In the genomic region with DNA sequence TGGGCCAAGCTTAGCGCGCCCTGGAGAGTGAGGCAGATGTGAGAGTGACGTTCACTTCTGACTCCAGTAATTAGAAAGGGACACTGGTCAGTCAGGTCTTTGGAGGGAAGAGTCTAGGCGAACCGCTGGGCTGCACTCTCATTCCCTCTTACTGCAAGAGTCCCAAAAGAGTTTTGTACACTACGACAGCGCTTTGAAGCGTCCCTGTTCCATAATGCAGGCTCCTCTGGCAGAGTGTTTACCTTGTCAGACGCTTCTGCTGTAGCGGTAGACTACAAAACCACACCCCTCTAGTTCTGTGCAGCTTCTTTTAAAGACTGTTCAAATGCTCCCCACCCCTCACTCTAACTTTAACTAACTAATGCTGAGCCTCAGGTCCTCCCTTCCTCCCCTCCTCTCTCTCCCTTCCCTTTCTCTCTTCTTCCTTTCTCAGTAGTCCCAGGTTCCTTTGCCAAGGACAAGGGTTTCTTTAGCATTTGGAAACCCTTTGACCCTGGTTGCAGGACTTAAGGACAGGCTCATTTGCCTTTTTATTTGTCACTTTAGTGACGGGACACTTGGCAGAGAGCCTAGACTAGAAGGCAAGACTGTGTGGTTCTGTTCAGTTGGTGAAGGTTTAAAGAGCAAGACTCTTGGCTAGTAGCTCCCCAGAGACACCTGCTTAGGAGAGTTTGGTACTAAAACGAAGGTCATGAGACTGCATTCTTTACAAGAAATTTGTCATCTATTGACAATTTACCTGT, we compare ENCODE assay signal across 9 mouse cellular contexts. TPM values are rescaled to one million over a fixed set of nuclear protein-coding genes. Genes with fewer than 3 reads are reported as not detected.
DNase-seq lines count a peak whose midpoint lies in the region; ATAC-seq lines count a peak whose summit lies in the region.
"Had no signal": no experiment of that assay in that cellular context is flagged by ENCODE, and none has a peak within 500 bp of the region (broad histone marks: within the 10 kb centered on the region; RNA-seq: fewer than 3 reads in every experiment).

No protein-coding gene starts in this region.

- no peaks in the 10 kb centered on the region for H3K9me3 ChIP-seq in heart, embryonic 11.5 days (replicated peaks; ENCODE audit: control insufficient read depth, low read length)
- no peaks in the 10 kb centered on the region for H3K9me3 ChIP-seq in hindbrain, embryonic 11.5 days (ENCODE audit: control insufficient read depth, low read length)
- no peaks in the 10 kb centered on the region for H3K9me3 ChIP-seq in liver, embryonic 15.5 days (replicated peaks)

- peaks cover 27% of the 10 kb centered on the region for H3K27me3 ChIP-seq in heart, embryonic 11.5 days (ENCODE audit: control insufficient read depth, insufficient read depth, low read length)
- H3K27me3 ChIP-seq in hindbrain, embryonic 11.5 days (ENCODE audit: control insufficient read depth, insufficient read depth, low read length) = peaks cover 16% of the 10 kb centered on the region; the same call in 1 of the 2 replicates
- peaks cover 47% of the 10 kb centered on the region for H3K27me3 ChIP-seq in liver, embryonic 15.5 days

- H3K4me2 ChIP-seq in heart, embryonic 11.5 days = peak overlapping the region; percentile 95
- H3K4me2 ChIP-seq in hindbrain, embryonic 11.5 days (replicated peaks; ENCODE audit: low read depth, low read length) = peak overlapping the region; percentile 87
- H3K4me2 ChIP-seq in liver, embryonic 15.5 days = peak overlapping the region; percentile 62

- ATAC-seq in heart, embryonic 11.5 days (replicated peaks; ENCODE audit: insufficient number of reproducible peaks, low FRiP score, low TSS enrichment) = no peak
- ATAC-seq in hindbrain, embryonic 11.5 days (ENCODE audit: low FRiP score) = no peak
- ATAC-seq in liver, embryonic 15.5 days (ENCODE audit: insufficient read depth) = 0 out of 2 replicates have a peak, but pooled peaks have one; percentile 5

- no peak for DNase-seq in heart, postnatal 25 days (ENCODE audit: low spot score)
- DNase-seq in ZHBTc4 (ENCODE audit: low read depth, low spot score) = peak; percentile 5
- no peak for DNase-seq in hindbrain, embryonic 11.5 days (ENCODE audit: low spot score)
- DNase-seq in spleen, postnatal 14 days (ENCODE audit: low spot score in 2 of 2) = no peak
- no peak for DNase-seq in left cerebral cortex, postnatal 10 days (ENCODE audit: extremely low spot score in 1 of 2, low spot score in 2 of 2)
- no peak for DNase-seq in layer of hippocampus, adult 9-11 months

- no peaks in the 10 kb centered on the region for H3K4me1 ChIP-seq in heart, embryonic 11.5 days (ENCODE audit: control insufficient read depth, insufficient read depth, low read length)
- no peaks in the 10 kb centered on the region for H3K4me1 ChIP-seq in hindbrain, embryonic 11.5 days (replicated peaks; ENCODE audit: control insufficient read depth, insufficient read depth, low read length)
- H3K4me1 ChIP-seq in liver, embryonic 15.5 days (replicated peaks) = peaks cover 16% of the 10 kb centered on the region

- H3K4me3 ChIP-seq in heart, embryonic 11.5 days (ENCODE audit: low read depth, low read length) = peak overlapping the region; percentile 52
- H3K4me3 ChIP-seq in hindbrain, embryonic 11.5 days (ENCODE audit: low read depth, low read length) = peak overlapping the region; percentile 56
- H3K4me3 ChIP-seq in liver, embryonic 15.5 days (replicated peaks) = peak overlapping the region; percentile 41

- intact Hi-C loops in heart, postnatal 25 days (cut with DNase I) = no loop called here
- intact Hi-C loops in left cerebral cortex, postnatal 10 days (cut with DNase I) = loop anchor here (5.0 kb wide), 1 partner anchor 239 kb away; no protein-coding TSS in a partner anchor

- no peak overlapping the region for H3K27ac ChIP-seq in heart, embryonic 11.5 days (ENCODE audit: low read depth, low read length)
- no peak overlapping the region for H3K27ac ChIP-seq in hindbrain, embryonic 11.5 days (ENCODE audit: low read depth, low read length)
- no peak overlapping the region for H3K27ac ChIP-seq in liver, embryonic 15.5 days (replicated peaks)

- 3% methylated on average over 12 of the region's 12 CpGs for WGBS in heart, embryonic 11.5 days (ENCODE audit: insufficient replicate concordance)
- WGBS in hindbrain, embryonic 11.5 days = 5% methylated on average over 12 of the region's 12 CpGs
- 4% methylated on average over 12 of the region's 12 CpGs for WGBS in liver, embryonic 15.5 days (ENCODE audit: insufficient replicate concordance)

- H3K9ac ChIP-seq in heart, embryonic 11.5 days (ENCODE audit: low read depth, low read length) = no peak overlapping the region
- no peak overlapping the region for H3K9ac ChIP-seq in hindbrain, embryonic 11.5 days (ENCODE audit: low read depth, low read length)
- H3K9ac ChIP-seq in liver, embryonic 15.5 days = no peak overlapping the region

- no peaks in the 10 kb centered on the region for H3K36me3 ChIP-seq in heart, embryonic 11.5 days (ENCODE audit: control insufficient read depth, insufficient read depth, low read length)
- H3K36me3 ChIP-seq in hindbrain, embryonic 11.5 days (ENCODE audit: control insufficient read depth, insufficient read depth, low read length) = no peaks in the 10 kb centered on the region
- no peaks in the 10 kb centered on the region for H3K36me3 ChIP-seq in liver, embryonic 15.5 days (replicated peaks)

RNA-seq across cellular contexts. Expression of gene Rorb, which starts 0.6 kb away (rescaled TPM):
- polyA plus RNA-seq in heart, embryonic 11.5 days (2014; fragmentation: Nextera tagmentation; extraction: Ambion mirVana) = 0.18 and 0.21 TPM in 2 replicates
- total RNA-seq in heart, postnatal 25 days (2021) = under 1 TPM; 0.29 to 0.39 TPM
- 2.6 and 3.3 TPM in 2 replicates for polyA plus RNA-seq in hindbrain, embryonic 11.5 days (2014; fragmentation: Nextera tagmentation; extraction: Ambion mirVana)
- 0.01 TPM in 2 replicates for polyA plus RNA-seq in liver, embryonic 15.5 days (2015; fragmentation: Nextera tagmentation; extraction: Ambion mirVana)
- 10 to 100 TPM; 58.7 to 60.0 TPM for total RNA-seq in left cerebral cortex, postnatal 10 days (2021)
- total RNA-seq: MEL had no signal
